ENCODE assay signal across 23 mouse cellular contexts in genomic region chr4:46072631-46073030, GRCm38 (mm10). TPM values are rescaled to one million over a fixed set of nuclear protein-coding genes. Genes with fewer than 3 reads are reported as not detected.
DNase-seq lines count a peak whose midpoint lies in the region; ATAC-seq and TF ChIP-seq lines count a peak whose summit lies in the region.
"Had no signal": no experiment of that assay in that cellular context is flagged by ENCODE, and none has a peak within 500 bp of the region (broad histone marks: within the 10 kb centered on the region; RNA-seq: fewer than 3 reads in every experiment).

No protein-coding gene starts in this region.

- H3K4me1 ChIP-seq in heart, adult 2 months (ENCODE audit: control insufficient read depth, insufficient read depth, low read length): peaks cover 10% of the 10 kb centered on the region
- peaks cover 70% of the 10 kb centered on the region for H3K4me1 ChIP-seq in heart, embryonic 13.5 days
- H3K4me1 ChIP-seq in heart, postnatal 0 days (ENCODE audit: control insufficient read depth, insufficient read depth): peaks cover 53% of the 10 kb centered on the region
- H3K4me1 ChIP-seq: intestine, embryonic 15.5 days had no signal

- H3K9me3 ChIP-seq in heart, embryonic 13.5 days: no peaks in the 10 kb centered on the region
- H3K9me3 ChIP-seq in heart, postnatal 0 days (replicated peaks; ENCODE audit: control insufficient read depth, low read length): no peaks in the 10 kb centered on the region
- H3K9me3 ChIP-seq: embryonic facial prominence, embryonic 15.5 days; forebrain, embryonic 10.5 days; hindbrain, embryonic 10.5 days; intestine, embryonic 15.5 days had no signal

- no peak overlapping the region for H3K4me2 ChIP-seq in heart, embryonic 13.5 days
- H3K4me2 ChIP-seq in heart, postnatal 0 days (ENCODE audit: low read depth, low read length): no peak overlapping the region
- H3K4me2 ChIP-seq: embryonic facial prominence, embryonic 15.5 days; hindbrain, embryonic 14.5 days; intestine, embryonic 15.5 days had no signal

- intact Hi-C loops in heart, adult 2 months (cut with DNase I): no loop called here
- intact Hi-C loops in heart, postnatal 25 days (cut with DNase I): no loop called here

- H3K4me3 ChIP-seq in heart, adult 2 months: no peak overlapping the region
- H3K4me3 ChIP-seq in heart, embryonic 13.5 days: no peak overlapping the region
- H3K4me3 ChIP-seq in heart, postnatal 0 days (ENCODE audit: low read depth, low read length): no peak overlapping the region
- H3K4me3 ChIP-seq: embryonic facial prominence, embryonic 15.5 days; erythroblast, embryonic 14.5 days; forebrain, embryonic 10.5 days; hindbrain, embryonic 10.5 days; intestine, embryonic 15.5 days had no signal

- no peak for TF ChIP-seq CTCF in heart, adult 2 months (IDR thresholded peaks at IDR 0.05)
- no peak for TF ChIP-seq CTCF in heart, postnatal 0 days (IDR thresholded peaks at IDR 0.05; ENCODE audit: low read depth)

- ATAC-seq in heart, embryonic 13.5 days (ENCODE audit: extremely low read depth, insufficient number of reproducible peaks, low FRiP score, low TSS enrichment): no peak
- ATAC-seq in heart, postnatal 0 days (ENCODE audit: insufficient read depth, low read depth): no peak
- ATAC-seq: activated CD4-positive, CD25-positive, alpha-beta regulatory T cell, adult 4 months; forebrain, embryonic 14.5 days; intestine, embryonic 15.5 days; Patski had no signal

- H3K27ac ChIP-seq in heart, adult 2 months: peak overlapping the region; percentile 45
- peak overlapping the region; percentile 75 for H3K27ac ChIP-seq in heart, embryonic 13.5 days (replicated peaks)
- H3K27ac ChIP-seq in heart, postnatal 0 days (ENCODE audit: low read depth): peak overlapping the region; percentile 70
- H3K27ac ChIP-seq: embryonic facial prominence, embryonic 15.5 days; forebrain, embryonic 10.5 days; hindbrain, embryonic 10.5 days; hindbrain, embryonic 14.5 days; intestine, embryonic 15.5 days had no signal

- 0 out of 2 replicates have a peak, but pooled peaks cover 1% of the 10 kb centered on the region for H3K79me2 ChIP-seq in heart, adult 2 months (replicated peaks; ENCODE audit: control insufficient read depth, insufficient read depth, low read length)

- WGBS in heart, adult 2 months: 58% methylated on average over 6 of the region's 6 CpGs
- 52% methylated on average over 6 of the region's 6 CpGs for WGBS in heart, embryonic 13.5 days
- 45% methylated on average over 6 of the region's 6 CpGs for WGBS in heart, postnatal 0 days

- peaks cover 6% of the 10 kb centered on the region for H3K36me3 ChIP-seq in heart, adult 2 months (ENCODE audit: control insufficient read depth, insufficient read depth, low read length)
- H3K36me3 ChIP-seq in heart, embryonic 13.5 days: peaks cover 50% of the 10 kb centered on the region
- peaks cover 15% of the 10 kb centered on the region; the same call in 1 of the 2 replicates for H3K36me3 ChIP-seq in heart, postnatal 0 days (replicated peaks; ENCODE audit: control insufficient read depth, insufficient read depth, low read length)
- H3K36me3 ChIP-seq: embryonic facial prominence, embryonic 15.5 days; forebrain, embryonic 10.5 days; hindbrain, embryonic 10.5 days; intestine, embryonic 15.5 days had no signal

- TF ChIP-seq POLR2A in heart, adult 2 months (IDR thresholded peaks at IDR 0.05; ENCODE audit: insufficient read depth, low read depth, low read length): no peak

- no peak for TF ChIP-seq EP300 in heart, adult 2 months (IDR thresholded peaks at IDR 0.05; ENCODE audit: insufficient read depth, low read depth, low read length)
- no peak for TF ChIP-seq EP300 in heart, postnatal 0 days (IDR thresholded peaks at IDR 0.05; ENCODE audit: low read depth)

- H3K27me3 ChIP-seq in heart, adult 2 months (ENCODE audit: control insufficient read depth, insufficient read depth, low read length): no peaks in the 10 kb centered on the region
- no peaks in the 10 kb centered on the region for H3K27me3 ChIP-seq in heart, embryonic 13.5 days (replicated peaks)
- H3K27me3 ChIP-seq in heart, postnatal 0 days (ENCODE audit: control insufficient read depth, insufficient read depth, low read length): no peaks in the 10 kb centered on the region
- H3K27me3 ChIP-seq: CH12.LX; embryonic facial prominence, embryonic 15.5 days; intestine, embryonic 15.5 days; Patski had no signal

- no peak overlapping the region for H3K9ac ChIP-seq in heart, adult 2 months (ENCODE audit: low read depth, low read length)
- 0 out of 2 replicates have a peak overlapping the region, but pooled peaks have one; percentile 19 for H3K9ac ChIP-seq in heart, embryonic 13.5 days
- no peak overlapping the region for H3K9ac ChIP-seq in heart, postnatal 0 days (replicated peaks; ENCODE audit: low read depth, low read length)
- H3K9ac ChIP-seq: embryonic facial prominence, embryonic 15.5 days; hindbrain, embryonic 14.5 days; intestine, embryonic 15.5 days had no signal

- peak; percentile 72 to 82 for DNase-seq in cerebellum, postnatal 10 days
- DNase-seq in cerebellum, postnatal 36 days: no peak
- DNase-seq in heart, adult 2 months: no peak
- DNase-seq in heart, postnatal 4 days: no peak
- no peak for DNase-seq in heart, postnatal 25 days (ENCODE audit: low spot score)
- DNase-seq in heart, postnatal 0 days (ENCODE audit: low spot score): no peak
- DNase-seq in heart, adult 11 months: no peak
- DNase-seq: adrenal gland, postnatal 14 days; embryo, embryonic 11 days; kidney, adult 18-20 months; kidney, postnatal 10 days; kidney, postnatal 4 days had no signal

RNA-seq across cellular contexts. Expression of gene Tmod1, which starts 33.9 kb away (rescaled TPM):
- total RNA-seq in heart, adult 2 months (2021): 100 to 1,000 TPM; 250 to 264 TPM
- 142 and 220 TPM in 2 replicates for polyA plus RNA-seq in heart, adult 2 months (2012; rRNA removed)
- 100 to 1,000 TPM; 278 to 282 TPM for total RNA-seq in heart, postnatal 4 days (2021)
- polyA plus RNA-seq in heart, embryonic 13.5 days (2015; fragmentation: Nextera tagmentation; extraction: Ambion mirVana): 171 and 182 TPM in 2 replicates
- total RNA-seq in heart, postnatal 25 days (2021): 100 to 1,000 TPM; 279 to 317 TPM
- total RNA-seq in heart, postnatal 0 days (2014; rRNA removed; ENCODE audit: low replicate concordance): 127 and 163 TPM in 2 replicates
- 220 and 224 TPM in 2 replicates for polyA plus RNA-seq in heart, postnatal 0 days (2015; fragmentation: Nextera tagmentation; extraction: Ambion mirVana)

Comparison
In these comparisons a context has a peak if more than half of its experiments do, and no peak if none do; other contexts are left out.
1. DNase-seq: peak in cerebellum, postnatal 10 days (2 of 2); none in cerebellum, postnatal 36 days (0 of 2), heart, adult 2 months (0 of 2), heart, postnatal 4 days (single experiment), heart, postnatal 25 days (single experiment), heart, postnatal 0 days (single experiment) and heart, adult 11 months (single experiment).
2. Peak in every context shown above with its lines, with median percentiles within 50 percentile points of each other: H3K27ac ChIP-seq.